Mouse (Mus musculus): ENCODE measurements around the gene Col27a1. TPM values are rescaled to one million over a fixed set of nuclear protein-coding genes. Genes with fewer than 3 reads are reported as not detected.

Gene Col27a1
- total RNA-seq, 1 experiment = 2.4 TPM

DNA sequence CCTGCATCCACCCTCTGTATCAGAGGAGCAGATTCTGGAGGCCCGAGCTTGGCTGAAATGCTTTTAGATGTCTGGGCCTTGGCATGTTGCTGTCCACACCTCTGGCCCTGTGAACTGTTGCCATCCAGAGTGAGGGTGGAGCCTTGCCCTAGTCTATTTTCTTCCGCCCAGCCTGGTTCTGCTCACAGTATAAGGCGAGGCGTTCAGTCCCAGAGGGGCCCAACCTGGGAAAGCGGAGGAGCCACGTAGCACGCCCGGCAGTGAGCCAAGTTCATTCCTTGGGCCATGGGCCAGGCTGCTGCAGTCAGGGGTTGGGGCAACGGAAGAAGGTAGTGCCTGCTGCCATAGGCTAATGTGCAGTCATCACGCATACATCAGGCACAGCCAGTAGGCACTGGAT, 46.7 kb downstream of the Col27a1 start:
- in situ Hi-C loops (cut with MboI; ENCODE audit: low sequenced_read_pairs in 2 of 2, unreplicated experiment in 2 of 2) = no loop called here
- no peaks in the 10 kb centered on the region for H3K9me3 ChIP-seq (ENCODE audit: control insufficient read depth, insufficient read depth, low read depth, low read length)
- no peak overlapping the region for H3K27ac ChIP-seq (ENCODE audit: insufficient read depth, low read depth, low read length, poor library complexity, severe bottlenecking)
- H3K4me3 ChIP-seq (ENCODE audit: insufficient read depth in 1 of 2, low read depth in 1 of 2, low read length in 2 of 2, poor library complexity in 1 of 2, severe bottlenecking in 1 of 2) = no peak overlapping the region
- no peaks in the 10 kb centered on the region for H3K4me1 ChIP-seq (ENCODE audit: control insufficient read depth in 2 of 2, insufficient read depth in 2 of 2, low read length in 2 of 2, poor library complexity in 1 of 2)
- TF ChIP-seq ZC3H11A (IDR thresholded peaks at IDR 0.05; ENCODE audit: borderline replicate concordance, low read depth, low read length) (no peak), HCFC1 (IDR thresholded peaks at IDR 0.05; ENCODE audit: borderline replicate concordance, insufficient read depth, low read length) (no peak), CHD2 (IDR thresholded peaks at IDR 0.05; ENCODE audit: low read depth, low read length) (no peak), MAFK (IDR thresholded peaks at IDR 0.05; ENCODE audit: insufficient read depth, low read depth, low read length) (no peak), ZNF384 (IDR thresholded peaks at IDR 0.05; ENCODE audit: low read depth, low read length) (no peak)
- DNase-seq (ENCODE audit: low read depth, low spot score) = no peak
- H3K9ac ChIP-seq (ENCODE audit: insufficient read depth, low read depth, low read length, poor library complexity, severe bottlenecking) = no peak overlapping the region
- no peaks in the 10 kb centered on the region for H3K36me3 ChIP-seq (ENCODE audit: control insufficient read depth, insufficient read depth, low read length, poor library complexity, severe bottlenecking)

GRCm38 (mm10) chr4:63262941-63263340, 49.1 kb downstream of the Col27a1 start:
- no peak overlapping the region for H3K27ac ChIP-seq (ENCODE audit: insufficient read depth, low read depth, low read length, poor library complexity, severe bottlenecking)
- no peaks in the 10 kb centered on the region for H3K4me1 ChIP-seq (ENCODE audit: control insufficient read depth in 2 of 2, insufficient read depth in 2 of 2, low read length in 2 of 2, poor library complexity in 1 of 2)
- no peak overlapping the region for H3K9ac ChIP-seq (ENCODE audit: insufficient read depth, low read depth, low read length, poor library complexity, severe bottlenecking)
- H3K9me3 ChIP-seq (ENCODE audit: control insufficient read depth, insufficient read depth, low read depth, low read length) = no peaks in the 10 kb centered on the region
- in situ Hi-C loops (cut with MboI; ENCODE audit: low sequenced_read_pairs in 2 of 2, unreplicated experiment in 2 of 2) = no loop called here
- H3K4me3 ChIP-seq (ENCODE audit: insufficient read depth in 1 of 2, low read depth in 1 of 2, low read length in 2 of 2, poor library complexity in 1 of 2, severe bottlenecking in 1 of 2) = no peak overlapping the region
- no peaks in the 10 kb centered on the region for H3K36me3 ChIP-seq (ENCODE audit: control insufficient read depth, insufficient read depth, low read length, poor library complexity, severe bottlenecking)
- no peak for DNase-seq (ENCODE audit: low read depth, low spot score)
- TF ChIP-seq CHD2 (IDR thresholded peaks at IDR 0.05; ENCODE audit: low read depth, low read length) (no peak), MAFK (IDR thresholded peaks at IDR 0.05; ENCODE audit: insufficient read depth, low read depth, low read length) (no peak), ZC3H11A (IDR thresholded peaks at IDR 0.05; ENCODE audit: borderline replicate concordance, low read depth, low read length) (no peak), ZNF384 (IDR thresholded peaks at IDR 0.05; ENCODE audit: low read depth, low read length) (no peak), HCFC1 (IDR thresholded peaks at IDR 0.05; ENCODE audit: borderline replicate concordance, insufficient read depth, low read length) (no peak)

DNA sequence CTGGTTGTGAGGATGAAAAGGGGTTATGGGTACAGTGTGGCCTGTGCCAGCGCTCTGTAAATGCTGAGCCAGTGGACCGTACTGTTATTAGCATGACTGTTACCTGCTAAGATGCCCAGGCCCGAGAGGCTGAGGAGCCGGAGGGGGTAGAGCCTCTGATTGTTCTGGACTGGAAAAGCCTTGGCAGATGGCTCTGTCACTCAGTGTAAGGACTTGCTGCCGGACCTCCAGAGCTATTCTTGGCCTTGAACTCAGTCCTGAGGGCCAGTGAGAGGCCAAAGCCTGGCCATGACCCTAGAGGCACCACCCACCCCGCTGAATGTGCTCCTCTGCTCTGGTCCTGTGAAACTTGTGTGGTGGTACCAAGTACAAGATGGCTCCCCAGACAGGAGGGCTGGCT, 52.5 kb downstream of the Col27a1 start:
- no peak overlapping the region for H3K4me3 ChIP-seq (ENCODE audit: insufficient read depth in 1 of 2, low read depth in 1 of 2, low read length in 2 of 2, poor library complexity in 1 of 2, severe bottlenecking in 1 of 2)
- TF ChIP-seq ZC3H11A (IDR thresholded peaks at IDR 0.05; ENCODE audit: borderline replicate concordance, low read depth, low read length) (no peak), CHD2 (IDR thresholded peaks at IDR 0.05; ENCODE audit: low read depth, low read length) (no peak), MAFK (IDR thresholded peaks at IDR 0.05; ENCODE audit: insufficient read depth, low read depth, low read length) (no peak), ZNF384 (IDR thresholded peaks at IDR 0.05; ENCODE audit: low read depth, low read length) (no peak), HCFC1 (IDR thresholded peaks at IDR 0.05; ENCODE audit: borderline replicate concordance, insufficient read depth, low read length) (no peak)
- H3K27ac ChIP-seq (ENCODE audit: insufficient read depth, low read depth, low read length, poor library complexity, severe bottlenecking) = no peak overlapping the region
- no peak overlapping the region for H3K9ac ChIP-seq (ENCODE audit: insufficient read depth, low read depth, low read length, poor library complexity, severe bottlenecking)
- in situ Hi-C loops (cut with MboI; ENCODE audit: low sequenced_read_pairs in 2 of 2, unreplicated experiment in 2 of 2) = no loop called here
- H3K4me1 ChIP-seq (ENCODE audit: control insufficient read depth in 2 of 2, insufficient read depth in 2 of 2, low read length in 2 of 2, poor library complexity in 1 of 2) = no peaks in the 10 kb centered on the region
- no peak for DNase-seq (ENCODE audit: low read depth, low spot score)
- H3K36me3 ChIP-seq (ENCODE audit: control insufficient read depth, insufficient read depth, low read length, poor library complexity, severe bottlenecking) = no peaks in the 10 kb centered on the region
- H3K9me3 ChIP-seq (ENCODE audit: control insufficient read depth, insufficient read depth, low read depth, low read length) = no peaks in the 10 kb centered on the region

DNA sequence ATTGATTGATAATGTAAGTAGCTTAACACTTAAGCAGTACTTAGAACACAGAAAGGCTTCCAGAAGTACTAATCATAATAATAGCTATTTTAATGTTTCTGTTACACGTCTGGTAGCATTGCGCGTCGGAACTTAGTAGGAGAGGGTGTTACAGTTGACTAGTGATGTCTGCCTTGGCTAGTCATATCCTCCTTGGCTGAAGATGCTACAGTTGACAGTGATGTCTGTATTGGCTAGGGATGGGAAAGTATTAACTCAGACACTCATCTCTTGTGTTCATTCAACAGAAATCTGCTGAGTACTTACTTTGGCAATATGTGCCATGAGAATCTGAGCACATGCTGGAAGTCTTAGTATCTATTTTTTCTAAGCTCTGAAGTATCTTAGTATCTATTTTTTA, 53.3 kb downstream of the Col27a1 start:
- H3K4me3 ChIP-seq (ENCODE audit: insufficient read depth in 1 of 2, low read depth in 1 of 2, low read length in 2 of 2, poor library complexity in 1 of 2, severe bottlenecking in 1 of 2) = no peak overlapping the region
- TF ChIP-seq ZC3H11A (IDR thresholded peaks at IDR 0.05; ENCODE audit: borderline replicate concordance, low read depth, low read length) (no peak), ZNF384 (IDR thresholded peaks at IDR 0.05; ENCODE audit: low read depth, low read length) (no peak), MAFK (IDR thresholded peaks at IDR 0.05; ENCODE audit: insufficient read depth, low read depth, low read length) (no peak), HCFC1 (IDR thresholded peaks at IDR 0.05; ENCODE audit: borderline replicate concordance, insufficient read depth, low read length) (no peak), CHD2 (IDR thresholded peaks at IDR 0.05; ENCODE audit: low read depth, low read length) (no peak)
- no peak overlapping the region for H3K27ac ChIP-seq (ENCODE audit: insufficient read depth, low read depth, low read length, poor library complexity, severe bottlenecking)
- no peak for DNase-seq (ENCODE audit: low read depth, low spot score)
- H3K9me3 ChIP-seq (ENCODE audit: control insufficient read depth, insufficient read depth, low read depth, low read length) = no peaks in the 10 kb centered on the region
- H3K9ac ChIP-seq (ENCODE audit: insufficient read depth, low read depth, low read length, poor library complexity, severe bottlenecking) = no peak overlapping the region
- in situ Hi-C loops (cut with MboI; ENCODE audit: low sequenced_read_pairs in 2 of 2, unreplicated experiment in 2 of 2) = no loop called here
- no peaks in the 10 kb centered on the region for H3K4me1 ChIP-seq (ENCODE audit: control insufficient read depth in 2 of 2, insufficient read depth in 2 of 2, low read length in 2 of 2, poor library complexity in 1 of 2)
- no peaks in the 10 kb centered on the region for H3K36me3 ChIP-seq (ENCODE audit: control insufficient read depth, insufficient read depth, low read length, poor library complexity, severe bottlenecking)

DNA sequence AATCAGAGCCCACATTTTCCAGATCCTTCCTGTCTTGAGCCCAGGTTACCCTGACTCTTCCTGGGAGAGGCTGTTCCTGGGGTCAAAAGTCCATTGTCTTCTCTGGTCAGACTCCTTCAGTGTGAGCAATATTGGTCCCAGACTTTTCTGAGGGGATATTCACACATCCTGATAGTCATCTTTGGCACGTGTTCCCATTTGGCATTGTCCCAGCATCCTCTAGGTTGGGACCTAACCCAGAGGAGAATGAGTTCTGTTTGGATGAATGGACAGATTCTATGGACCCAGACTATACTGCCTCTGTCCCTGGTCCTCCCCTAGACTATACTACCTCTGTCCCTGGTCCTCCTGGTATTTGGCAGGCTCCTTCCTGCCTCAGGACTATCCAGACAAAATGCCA, 53.8 kb downstream of the Col27a1 start:
- in situ Hi-C loops (cut with MboI; ENCODE audit: low sequenced_read_pairs in 2 of 2, unreplicated experiment in 2 of 2) = no loop called here
- TF ChIP-seq HCFC1 (IDR thresholded peaks at IDR 0.05; ENCODE audit: borderline replicate concordance, insufficient read depth, low read length) (no peak), MAFK (IDR thresholded peaks at IDR 0.05; ENCODE audit: insufficient read depth, low read depth, low read length) (no peak), ZC3H11A (IDR thresholded peaks at IDR 0.05; ENCODE audit: borderline replicate concordance, low read depth, low read length) (no peak), ZNF384 (IDR thresholded peaks at IDR 0.05; ENCODE audit: low read depth, low read length) (no peak), CHD2 (IDR thresholded peaks at IDR 0.05; ENCODE audit: low read depth, low read length) (no peak)
- H3K4me3 ChIP-seq (ENCODE audit: insufficient read depth in 1 of 2, low read depth in 1 of 2, low read length in 2 of 2, poor library complexity in 1 of 2, severe bottlenecking in 1 of 2) = no peak overlapping the region
- no peak overlapping the region for H3K9ac ChIP-seq (ENCODE audit: insufficient read depth, low read depth, low read length, poor library complexity, severe bottlenecking)
- no peak overlapping the region for H3K27ac ChIP-seq (ENCODE audit: insufficient read depth, low read depth, low read length, poor library complexity, severe bottlenecking)
- DNase-seq (ENCODE audit: low read depth, low spot score) = no peak
- no peaks in the 10 kb centered on the region for H3K9me3 ChIP-seq (ENCODE audit: control insufficient read depth, insufficient read depth, low read depth, low read length)
- no peaks in the 10 kb centered on the region for H3K4me1 ChIP-seq (ENCODE audit: control insufficient read depth in 2 of 2, insufficient read depth in 2 of 2, low read length in 2 of 2, poor library complexity in 1 of 2)
- no peaks in the 10 kb centered on the region for H3K36me3 ChIP-seq (ENCODE audit: control insufficient read depth, insufficient read depth, low read length, poor library complexity, severe bottlenecking)
